Mouse (Mus musculus): ENCODE measurements around the gene Setd2.

Setd2 gene

DNA sequence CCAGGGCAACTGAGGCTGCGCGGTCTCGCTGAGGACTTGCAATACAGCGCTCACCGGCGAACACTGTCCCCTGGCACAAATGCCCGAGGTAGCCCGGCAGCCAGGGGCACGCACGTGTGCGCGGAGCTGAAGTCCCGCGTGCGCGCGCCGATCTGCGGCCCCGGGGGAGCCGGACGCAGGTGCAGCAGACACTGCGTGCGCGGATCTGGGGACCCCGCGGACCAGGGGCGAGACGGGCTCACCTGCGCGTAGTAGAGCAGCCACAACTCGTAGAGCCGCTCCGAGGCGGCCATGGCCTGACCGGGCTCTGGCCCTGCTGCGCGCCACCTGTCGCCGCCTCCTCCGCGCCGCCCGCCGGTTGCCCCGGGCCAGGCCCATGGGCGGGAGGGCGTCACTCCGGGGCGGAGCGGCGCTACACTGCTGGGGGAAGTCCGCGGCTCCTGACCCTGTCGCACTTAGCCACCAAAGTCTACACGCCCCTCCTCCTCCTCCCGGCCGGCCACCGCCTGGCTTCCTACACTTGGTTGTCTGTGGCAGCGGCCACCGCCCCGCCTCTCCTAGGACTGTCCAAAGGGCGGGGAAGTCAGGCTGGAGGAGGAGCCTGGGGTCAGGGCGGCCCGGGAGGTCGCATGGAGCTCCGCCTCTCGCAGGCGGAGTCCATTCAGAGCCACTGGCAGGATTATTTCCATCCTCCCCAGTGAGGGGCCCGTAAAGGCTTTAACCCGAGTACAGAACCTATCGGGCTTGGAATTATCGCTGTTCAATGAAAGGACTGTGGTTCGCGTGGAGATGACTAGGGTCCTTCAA lies 121.5 kb downstream of the Setd2 start, which contains the start of gene Nbeal2:
TSS of gene Nbeal2 (minus strand) at position 507 of the 807 bp plus-strand sequence.
- peak; percentile 69 to 72 for DNase-seq (ENCODE audit: low read depth in 2 of 2, low spot score in 2 of 2)

DNA sequence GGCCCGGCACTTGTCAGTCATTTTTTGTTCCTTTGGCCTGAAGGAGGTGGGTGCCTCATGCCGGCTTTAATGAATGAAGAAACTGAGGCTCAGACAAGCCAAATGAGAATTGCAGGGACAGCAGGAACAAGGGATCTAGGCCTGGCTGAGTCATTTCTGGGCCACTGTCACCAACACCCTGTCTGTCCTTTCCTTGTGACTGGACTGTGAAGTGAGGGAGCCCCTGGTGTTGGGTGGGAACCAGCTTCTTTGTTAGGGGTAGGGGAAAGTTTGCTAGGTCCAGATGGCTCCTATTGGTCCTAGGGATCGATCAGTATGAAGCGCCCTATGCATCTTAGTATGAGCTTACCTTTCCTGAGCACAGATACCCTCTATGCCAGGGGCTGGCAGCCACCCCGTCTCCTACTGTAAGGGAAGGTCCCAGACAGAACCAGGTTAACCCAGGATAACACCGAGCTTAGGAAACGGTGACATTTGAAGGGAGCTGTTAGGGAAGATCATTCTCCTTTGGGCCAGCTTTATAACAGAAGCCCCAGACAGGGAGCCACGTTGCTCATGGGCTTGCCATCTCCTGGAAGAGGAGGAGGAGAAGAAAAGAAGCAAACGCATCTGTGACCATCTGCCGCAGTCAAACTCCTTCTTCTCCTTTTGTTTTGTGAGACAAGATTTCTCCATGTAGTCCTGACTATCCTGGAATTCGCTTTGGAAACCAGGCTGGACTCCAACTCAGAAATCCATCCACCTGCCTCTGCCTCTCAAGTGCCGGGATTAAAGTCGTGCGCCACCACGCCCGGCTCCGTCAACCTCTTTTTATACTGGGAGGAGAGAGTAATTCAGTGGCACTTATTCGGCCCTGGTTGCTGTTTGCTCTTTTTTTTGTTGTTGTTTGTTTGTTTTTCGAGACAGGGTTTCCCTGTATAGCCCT lies 122.6 kb downstream of the Setd2 start:
- no peak for DNase-seq (ENCODE audit: low read depth in 2 of 2, low spot score in 2 of 2)

DNA sequence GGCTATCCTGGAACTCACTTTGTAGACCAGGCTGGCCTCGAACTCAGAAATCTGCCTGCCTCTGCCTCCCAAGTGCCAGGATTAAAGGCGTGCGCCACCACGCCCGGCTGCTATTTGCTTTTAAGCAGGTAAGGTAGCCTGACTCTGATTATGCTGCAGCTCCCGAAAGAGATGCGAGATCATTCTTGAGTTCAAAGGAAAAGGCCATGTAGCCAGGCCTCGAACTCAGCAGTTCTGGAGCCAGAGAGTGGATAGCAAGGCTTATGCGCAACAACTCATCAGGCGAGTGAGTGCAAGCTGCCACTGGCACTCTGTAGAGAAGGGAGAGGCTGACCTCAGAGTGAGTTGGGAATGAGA lies 123.2 kb downstream of the Setd2 start:
- no peak for DNase-seq (ENCODE audit: low read depth in 2 of 2, low spot score in 2 of 2)

DNA sequence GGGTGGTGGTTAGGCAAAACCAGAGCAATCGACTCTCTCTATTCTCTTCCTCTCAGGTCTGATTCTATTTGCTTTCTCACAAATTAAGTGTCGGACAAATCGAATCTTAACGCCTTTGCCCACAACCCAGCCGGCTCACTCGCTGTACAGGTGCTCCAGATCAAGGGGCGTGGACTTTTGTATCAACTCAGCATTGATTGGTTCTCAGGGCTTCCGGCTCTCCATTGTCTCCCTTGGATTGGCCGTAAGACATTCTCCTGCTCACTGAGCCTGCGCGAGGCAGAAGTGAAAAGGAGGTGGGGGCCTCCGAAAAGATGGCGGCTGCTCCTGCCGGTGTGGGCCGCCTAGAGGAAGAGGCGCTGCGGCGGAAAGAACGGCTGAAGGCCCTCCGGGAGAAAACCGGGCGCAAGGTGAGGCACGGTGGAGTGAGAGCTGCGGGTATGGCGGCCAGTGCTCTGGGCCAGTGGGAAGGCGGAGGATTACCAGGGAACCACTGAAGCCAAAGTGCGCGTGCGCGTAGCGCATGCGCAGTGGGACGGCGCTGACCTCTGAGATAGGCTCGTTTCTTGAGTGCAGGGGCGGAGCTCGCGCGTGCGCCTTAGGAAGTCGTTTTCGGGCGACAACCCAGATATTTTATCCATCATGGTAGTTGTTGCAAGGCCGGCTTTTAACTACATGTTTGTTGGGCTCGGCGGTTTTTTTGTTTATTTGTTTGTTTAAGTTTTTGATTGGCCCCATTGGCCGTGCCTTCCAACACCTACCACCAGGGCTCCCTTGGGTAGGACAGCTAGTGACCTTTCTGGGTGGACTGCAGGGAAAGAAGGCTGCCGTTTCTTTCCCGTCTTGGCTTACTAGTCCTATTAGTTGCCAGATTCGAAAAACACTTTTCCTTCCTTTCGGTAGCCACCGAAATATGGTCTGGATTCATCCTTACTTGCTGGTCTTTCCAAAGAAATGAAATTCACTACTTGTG lies 124.1 kb downstream of the Setd2 start, which contains the start of gene Ccdc12:
TSS of gene Ccdc12 (plus strand) at position 255 of the 973 bp plus-strand sequence.
- peak; percentile 92 to 93 for DNase-seq (ENCODE audit: low read depth in 2 of 2, low spot score in 2 of 2)

DNA sequence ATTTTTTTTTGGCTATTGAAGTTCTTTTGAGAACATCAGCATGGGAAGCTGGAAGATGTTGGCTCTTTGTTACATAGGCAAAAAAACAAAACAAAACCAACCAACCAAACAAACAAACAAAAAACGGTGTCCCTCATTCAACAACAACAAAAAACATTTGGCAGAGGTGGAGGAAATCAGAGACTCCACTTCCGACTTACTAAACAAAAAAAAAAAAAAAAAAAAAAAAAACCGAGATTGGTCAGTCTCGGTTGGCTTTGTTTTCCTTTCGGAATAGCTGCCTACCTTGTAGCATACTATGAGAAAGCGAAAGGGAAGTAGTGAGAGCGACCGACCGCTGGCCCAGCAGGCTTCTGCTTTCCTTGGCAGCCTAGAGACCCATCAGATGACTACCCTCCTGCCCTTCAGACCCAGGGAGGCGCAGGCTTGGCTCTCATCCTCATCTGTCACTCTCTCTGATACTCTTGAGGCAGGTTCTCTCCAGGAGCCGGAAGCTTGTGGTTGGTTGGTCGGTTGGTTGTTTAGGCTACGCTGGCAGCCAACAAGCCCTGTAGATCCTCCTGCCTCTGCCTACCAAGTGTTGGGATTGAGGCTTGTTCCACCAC lies 125.2 kb downstream of the Setd2 start:
- DNase-seq (ENCODE audit: low read depth in 2 of 2, low spot score in 2 of 2): no peak

DNA sequence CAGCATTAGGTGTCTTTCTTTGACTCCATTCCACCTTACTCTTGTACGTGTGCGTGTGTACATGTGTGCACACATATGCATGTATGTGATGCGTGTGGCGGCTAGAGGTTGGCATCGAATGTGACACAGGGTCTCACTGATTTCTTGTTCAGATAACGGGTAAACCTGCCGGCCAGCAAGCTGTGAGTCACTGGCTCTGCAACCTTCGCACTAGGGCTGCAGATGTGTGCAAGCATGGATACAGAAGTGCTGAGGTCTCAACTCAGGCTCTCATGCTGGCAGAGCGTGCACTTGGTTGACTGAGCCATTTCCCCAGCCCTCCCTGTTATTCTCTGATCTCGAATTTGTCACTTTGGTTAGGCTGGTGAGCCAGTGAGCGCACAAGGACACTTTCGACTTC lies 127.1 kb downstream of the Setd2 start:
- DNase-seq (ENCODE audit: low read depth in 2 of 2, low spot score in 2 of 2): no peak

DNA sequence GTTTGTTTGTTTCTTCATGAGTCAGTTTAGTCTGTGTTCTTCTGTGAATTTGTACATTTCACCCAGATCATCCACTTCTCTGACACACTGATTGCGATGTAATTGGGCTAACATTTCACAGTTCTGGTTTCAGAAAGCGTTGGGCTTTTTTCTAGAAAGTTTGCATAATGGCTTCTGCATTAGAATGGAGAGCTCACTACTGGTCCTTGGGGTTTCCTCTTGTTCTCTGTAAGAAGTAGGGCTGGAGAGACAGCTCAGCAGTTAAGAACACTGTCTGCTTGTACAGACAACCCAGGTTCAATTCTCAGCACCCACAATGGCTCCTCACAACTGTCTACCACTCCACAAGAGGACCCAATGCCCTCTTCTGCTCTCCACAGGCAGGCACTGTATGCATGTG lies 127.8 kb downstream of the Setd2 start:
- DNase-seq (ENCODE audit: low read depth in 2 of 2, low spot score in 2 of 2): no peak

DNA sequence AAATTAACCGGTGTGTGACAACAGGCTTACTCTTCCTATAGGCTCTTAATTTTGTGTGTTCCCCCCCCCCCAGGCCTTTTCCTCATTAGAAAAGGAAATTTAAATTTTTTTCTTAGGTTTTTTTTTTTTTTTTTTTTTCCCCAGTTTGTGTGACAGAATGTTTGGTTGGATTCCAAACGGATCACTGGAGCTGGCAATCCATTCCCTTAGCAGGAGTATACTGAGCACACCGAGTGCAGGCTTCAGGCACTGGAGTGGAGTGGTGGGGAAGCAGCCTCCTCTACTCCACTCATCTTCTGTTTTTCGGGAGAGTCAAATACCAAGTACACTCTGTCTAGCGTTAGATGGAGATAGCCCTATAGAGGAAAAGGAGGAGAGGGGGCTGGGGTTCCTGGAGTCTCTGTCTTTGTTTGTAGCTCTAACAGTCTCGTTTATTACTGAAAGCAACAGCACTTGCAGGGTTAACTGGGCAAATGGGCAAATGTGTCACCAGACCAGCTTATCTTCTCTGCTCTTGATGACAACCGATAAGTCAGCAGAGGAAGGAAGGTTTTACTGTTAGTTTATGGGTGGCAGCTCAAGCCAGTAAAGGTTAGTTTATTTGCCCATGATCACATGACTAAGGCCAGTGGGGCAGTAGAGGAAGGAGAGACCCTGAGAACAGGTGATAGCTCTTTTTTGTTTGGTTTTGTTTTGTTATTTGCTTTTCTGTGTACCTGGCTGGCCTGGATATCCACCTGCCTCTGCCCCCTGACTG lies 128.6 kb downstream of the Setd2 start:
- no peak for DNase-seq (ENCODE audit: low read depth in 2 of 2, low spot score in 2 of 2)

DNA sequence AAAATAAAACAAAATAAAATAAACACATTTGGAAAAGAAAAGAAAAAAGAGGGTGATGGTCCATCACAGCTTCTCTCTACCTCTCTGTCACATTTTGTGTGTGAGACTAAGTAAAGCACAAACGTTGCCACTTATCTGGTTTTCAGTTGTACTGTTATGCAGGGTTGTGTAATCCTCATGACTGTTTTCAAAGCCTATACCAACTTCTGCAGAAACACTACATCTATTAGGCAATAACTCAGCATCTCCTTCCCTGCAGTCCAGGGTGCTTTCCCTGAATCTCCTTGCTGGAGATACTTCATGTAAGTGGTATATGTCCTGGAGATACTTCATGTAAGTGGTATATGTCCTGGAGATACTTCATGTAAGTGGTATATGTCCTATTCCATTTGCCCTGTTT lies 130.4 kb downstream of the Setd2 start:
- no peak for DNase-seq (ENCODE audit: low read depth in 2 of 2, low spot score in 2 of 2)

DNA sequence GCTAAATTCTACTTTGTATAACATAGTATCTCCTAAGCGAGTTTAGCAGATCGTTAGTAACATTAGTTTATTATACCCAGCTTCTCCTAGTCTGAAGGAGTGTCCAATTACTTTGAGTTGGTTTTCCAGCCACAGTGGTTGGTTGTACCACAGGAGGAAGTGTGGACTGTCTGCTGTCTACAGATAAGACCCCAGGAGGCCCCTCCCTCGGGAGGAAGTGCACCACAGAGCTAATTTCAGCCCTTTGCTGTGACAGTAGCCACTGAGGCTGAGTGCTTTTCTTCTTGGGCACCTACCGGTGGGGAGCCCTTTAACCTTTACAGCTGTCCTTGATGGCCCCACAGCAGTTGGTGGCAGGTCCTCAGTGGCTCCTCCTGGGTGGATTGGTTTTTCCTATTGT lies 133.5 kb downstream of the Setd2 start:
- no peak for DNase-seq (ENCODE audit: low read depth in 2 of 2, low spot score in 2 of 2)

DNA sequence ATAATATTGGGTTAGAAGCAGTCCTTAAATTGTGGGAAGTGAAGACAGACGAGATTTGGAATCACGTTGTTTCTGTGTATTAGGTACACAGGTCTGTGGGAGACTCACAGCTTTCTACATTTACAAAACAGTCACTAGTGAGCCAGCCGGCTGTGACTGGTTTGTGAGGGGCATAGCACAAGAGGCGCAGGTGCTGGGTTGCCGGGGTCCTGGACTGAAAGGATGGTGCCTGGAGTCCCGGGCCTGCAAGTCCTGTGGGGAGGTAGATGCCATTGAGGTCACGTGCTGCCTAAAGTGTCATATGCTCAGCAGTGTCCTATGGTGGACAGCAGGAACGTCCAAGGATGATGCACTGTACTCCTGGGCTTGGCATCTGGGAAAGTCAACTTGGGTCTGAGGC lies 134.0 kb downstream of the Setd2 start:
- DNase-seq (ENCODE audit: low read depth in 2 of 2, low spot score in 2 of 2): no peak

DNA sequence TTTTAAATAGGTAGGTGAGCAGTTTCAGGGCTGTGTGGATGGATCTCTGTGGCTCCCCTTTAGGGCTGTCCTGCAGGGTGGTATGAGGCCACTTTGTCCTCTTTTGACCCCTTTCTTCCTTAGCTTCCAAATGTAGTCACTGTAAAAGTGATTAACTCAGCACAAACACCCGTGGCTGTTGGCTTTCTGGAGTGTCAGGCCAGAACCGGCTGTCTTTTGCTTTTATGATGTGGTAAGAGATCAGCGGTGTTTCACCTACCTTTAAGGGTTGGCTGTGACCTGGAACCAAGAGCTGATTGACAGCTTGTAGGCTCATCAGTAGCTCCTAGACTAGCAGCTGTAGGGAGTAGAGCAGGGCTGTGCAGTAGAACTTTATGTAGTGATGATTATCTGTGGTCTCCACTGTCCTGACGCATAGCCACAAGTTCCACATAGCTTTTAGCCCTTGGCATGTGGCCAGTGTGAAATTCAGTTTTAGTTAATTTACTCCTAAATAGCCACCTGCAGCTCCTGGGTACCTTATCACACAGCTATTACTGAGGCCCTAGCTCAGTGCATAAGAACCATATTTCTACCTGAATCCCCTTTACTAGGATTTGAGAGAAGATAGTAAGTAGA lies 134.9 kb downstream of the Setd2 start:
- no peak for DNase-seq (ENCODE audit: low read depth in 2 of 2, low spot score in 2 of 2)

All from CD8-positive naive resting alpha-beta T cell, adult 2 months (primary cell).